Mouse (Mus musculus) testis, postnatal 14 days (tissue): ENCODE data around the gene Sema4d.

ENCODE experiments used
- DNase-seq: peaks from one replicate; pipeline ENCODE4 v3.0.0; 2021; ENCODE audit warnings: low spot score

Sema4d gene

GRCm38 (mm10) chr13:51642171-51642778 lies 151.3 kb downstream of the Sema4d start:
- no peak for DNase-seq

GRCm38 (mm10) chr13:51641424-51641823 lies 152.1 kb downstream of the Sema4d start:
- DNase-seq, result no peak

DNA sequence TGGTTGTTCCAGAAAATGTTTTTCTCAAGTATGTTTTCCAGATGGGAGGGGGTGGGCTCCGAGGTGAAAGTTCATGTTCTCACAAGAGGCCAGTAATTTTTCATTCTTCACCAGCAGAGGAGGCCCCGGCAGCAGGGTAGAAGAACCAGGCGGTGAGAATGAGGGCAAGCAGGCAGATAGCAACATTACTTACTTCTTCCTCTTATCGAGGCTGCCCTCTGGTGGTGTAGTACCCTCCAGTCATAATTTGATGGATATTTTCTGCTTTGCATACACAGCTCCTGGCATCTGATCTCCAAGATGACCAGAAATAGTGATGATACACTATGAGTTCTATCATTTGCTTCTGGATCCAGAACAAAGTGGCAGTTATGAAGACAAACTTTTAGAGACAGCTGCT lies 154.6 kb downstream of the Sema4d start:
- no peak for DNase-seq
